Mouse (Mus musculus): ENCODE data around the gene Cdc42ep3. TPM values are rescaled to one million over a fixed set of nuclear protein-coding genes. Genes with fewer than 3 reads are reported as not detected.
A peak's percentile ranks its signal among the peaks of the same experiment; 100 is the strongest.

Cdc42ep3 gene
- polyA plus RNA-seq, 1 experiment from 2014 or later: 8.6 TPM

DNA sequence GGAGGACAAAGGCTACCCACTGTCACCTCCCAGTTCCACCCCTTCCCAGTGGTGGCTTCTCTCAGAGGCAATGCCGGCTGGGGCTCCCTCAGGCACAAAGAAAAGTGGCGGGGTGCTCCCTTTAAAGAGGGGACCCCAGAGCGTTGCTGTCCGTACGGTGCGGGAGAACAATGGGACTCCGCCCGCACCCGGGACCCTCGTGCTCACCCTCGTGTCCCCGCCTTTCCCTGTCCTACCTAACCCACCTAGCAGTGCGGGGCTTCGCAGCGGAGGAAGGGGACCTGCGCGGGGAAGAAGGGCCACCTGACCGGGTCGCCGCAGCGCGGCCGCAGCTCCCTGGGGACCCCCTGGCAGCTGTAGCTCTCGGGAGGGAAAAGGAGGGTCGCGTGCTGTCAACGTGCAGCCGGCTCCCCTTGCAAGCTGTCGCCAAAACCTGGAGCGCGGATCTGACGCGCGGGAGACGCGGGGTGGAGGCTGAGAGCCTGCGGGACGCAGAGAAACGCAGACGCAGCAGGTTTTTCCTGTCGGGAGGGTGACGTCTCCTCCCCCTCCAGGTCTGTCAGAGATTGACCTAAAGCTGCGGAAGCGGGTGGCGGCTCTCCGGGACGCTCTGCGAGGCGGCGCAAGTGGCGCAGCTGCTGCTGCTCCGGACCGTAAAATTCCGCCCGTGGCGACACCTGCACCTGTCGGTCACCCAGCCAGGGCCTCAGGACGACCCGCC lies 540 bp upstream of the Cdc42ep3 start:
- Histone ChIP-seq H3K27me3 (ENCODE audit: poor library complexity, severe bottlenecking) (peaks cover 68% of the 10 kb centered on the region), H3K9me3 (no peaks in the 10 kb centered on the region), H3K4me3 (peak overlapping the region; percentile 70), H3K27ac (peak overlapping the region; percentile 86), H3K4me1 (peaks cover 39% of the 10 kb centered on the region), H3K36me3 (replicated peaks) (no peaks in the 10 kb centered on the region)
- WGBS: under 1% methylated on average over 59 of the region's 59 CpGs
- peak; percentile 74 for DNase-seq (ENCODE audit: extremely low spot score, low spot score)

GRCm38 (mm10) chr17:79354174-79354443 lies 782 bp downstream of the Cdc42ep3 start:
- Histone ChIP-seq H3K4me3 (peak overlapping the region; percentile 70), H3K4me1 (peaks cover 39% of the 10 kb centered on the region), H3K9me3 (no peaks in the 10 kb centered on the region), H3K27ac (peak overlapping the region; percentile 86), H3K27me3 (ENCODE audit: poor library complexity, severe bottlenecking) (peaks cover 68% of the 10 kb centered on the region), H3K36me3 (replicated peaks) (no peaks in the 10 kb centered on the region)
- no peak for DNase-seq (ENCODE audit: extremely low spot score, low spot score)
- WGBS: 0% methylated on average over 6 of the region's 6 CpGs

DNA sequence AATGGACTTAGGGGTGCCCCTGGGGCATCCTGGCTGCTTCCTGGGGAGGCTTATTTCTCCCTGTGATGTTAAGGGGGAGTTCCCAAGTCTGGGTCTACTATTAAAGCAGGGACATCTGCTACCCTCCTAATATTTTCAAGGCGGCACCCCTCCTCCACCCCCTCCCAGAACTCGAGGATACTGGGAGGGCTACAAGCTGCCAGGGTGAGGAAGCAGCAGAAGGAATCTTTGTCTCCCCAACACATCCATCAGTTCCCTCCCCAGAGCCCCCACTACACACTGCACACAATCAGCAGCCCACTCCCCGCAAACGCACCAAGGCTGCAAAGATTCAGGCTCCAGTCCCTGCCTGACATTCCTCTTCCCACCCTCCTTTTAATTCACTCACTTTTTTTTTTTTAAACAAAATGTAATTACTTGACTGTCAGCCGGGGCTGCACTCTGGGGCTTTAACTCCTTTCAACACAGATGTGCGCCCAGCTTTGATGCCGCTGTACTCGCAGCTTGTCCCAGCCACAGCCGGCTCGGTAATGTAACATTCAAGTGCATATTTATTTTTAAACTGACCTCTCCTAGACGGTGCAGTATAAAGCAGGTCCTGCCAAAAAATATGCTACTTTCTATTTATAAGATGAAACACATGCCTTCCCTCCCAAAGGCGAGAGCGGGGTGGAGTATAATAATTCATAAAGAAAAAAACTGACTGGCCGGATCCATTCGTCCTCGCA lies 1.3 kb downstream of the Cdc42ep3 start:
- Histone ChIP-seq H3K4me1 (peaks cover 39% of the 10 kb centered on the region), H3K9me3 (no peaks in the 10 kb centered on the region), H3K27ac (0 out of 2 replicates have a peak overlapping the region, but pooled peaks have one; percentile 86), H3K4me3 (peak overlapping the region; percentile 70), H3K27me3 (ENCODE audit: poor library complexity, severe bottlenecking) (peaks cover 68% of the 10 kb centered on the region), H3K36me3 (replicated peaks) (no peaks in the 10 kb centered on the region)
- no peak for DNase-seq (ENCODE audit: extremely low spot score, low spot score)
- 6% methylated on average over 16 of the region's 16 CpGs for WGBS

DNA sequence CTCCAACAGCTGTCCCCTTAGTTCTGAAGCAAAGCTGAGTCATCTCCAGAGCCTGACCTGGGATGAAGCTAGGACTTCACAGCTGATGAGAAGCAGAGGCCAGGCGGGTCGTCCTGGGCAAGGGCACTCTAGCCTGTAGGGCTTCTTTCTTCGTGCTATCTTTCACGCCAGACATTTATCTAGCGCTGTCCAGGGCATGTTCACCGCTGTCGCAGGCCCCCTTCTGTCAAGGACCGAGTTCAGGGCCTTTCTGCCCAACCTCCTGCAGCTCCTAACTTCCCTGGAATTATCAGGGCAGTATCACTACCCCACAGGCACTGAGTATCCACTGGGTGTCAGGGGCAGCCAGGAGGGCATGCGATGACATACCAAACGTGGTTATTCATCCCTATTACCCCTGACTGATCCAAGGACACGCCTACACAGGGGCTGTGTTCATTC lies 4.1 kb downstream of the Cdc42ep3 start:
- Histone ChIP-seq H3K27me3 (ENCODE audit: poor library complexity, severe bottlenecking) (peaks cover 41% of the 10 kb centered on the region), H3K27ac (no peak overlapping the region), H3K36me3 (replicated peaks) (no peaks in the 10 kb centered on the region), H3K4me3 (no peak overlapping the region), H3K9me3 (no peaks in the 10 kb centered on the region), H3K4me1 (peaks cover 33% of the 10 kb centered on the region)
- DNase-seq (ENCODE audit: extremely low spot score, low spot score): peak; percentile 14
- WGBS: 79% methylated on average over 11 of the region's 11 CpGs

- no peaks in the 10 kb centered on the region for H3K9me3 ChIP-seq
- no peak overlapping the region for H3K4me3 ChIP-seq
- no peak overlapping the region for H3K27ac ChIP-seq
- WGBS: 87% methylated on average over 4 of the region's 4 CpGs
- peaks cover 27% of the 10 kb centered on the region for H3K27me3 ChIP-seq (ENCODE audit: poor library complexity, severe bottlenecking)
- H3K4me1 ChIP-seq: peaks cover 19% of the 10 kb centered on the region
- no peaks in the 10 kb centered on the region for H3K36me3 ChIP-seq (replicated peaks)
- no peak for DNase-seq (ENCODE audit: extremely low spot score, low spot score)
Observed at GRCm38 (mm10) chr17:79349371-79349770, 5.5 kb downstream of the Cdc42ep3 start.

DNA sequence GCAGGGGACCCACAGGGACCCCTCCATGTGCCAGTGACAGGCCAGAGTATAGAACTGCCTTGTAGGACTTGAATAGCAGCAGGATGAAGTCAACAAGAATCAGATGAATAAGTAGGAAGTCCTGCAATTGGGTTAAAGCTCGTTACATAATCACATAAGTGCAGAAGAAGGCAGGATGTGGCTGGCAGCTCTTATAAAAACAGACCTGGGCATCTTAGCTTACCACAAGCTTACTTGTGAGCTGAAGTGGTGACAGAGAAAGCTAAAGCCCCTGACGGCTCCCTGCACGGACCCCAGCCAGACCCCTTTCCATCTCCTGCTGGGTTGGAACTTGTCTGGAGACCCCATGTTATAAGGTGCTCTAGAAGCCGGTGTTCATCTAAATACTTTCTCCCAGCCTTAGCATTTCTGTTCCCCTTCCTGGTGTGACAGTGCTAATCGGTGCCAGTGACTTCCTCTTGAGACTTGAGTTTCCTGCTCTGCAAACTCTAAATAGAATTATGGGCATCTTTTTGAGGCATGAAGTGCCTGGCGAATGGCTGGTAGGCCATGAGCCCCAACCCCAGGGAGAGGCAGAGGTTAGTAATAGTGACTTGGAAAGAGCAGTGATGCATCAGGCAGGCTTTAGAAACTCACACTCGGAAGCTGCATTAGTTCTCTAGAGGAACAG lies 6.8 kb downstream of the Cdc42ep3 start:
- 83% methylated on average over 7 of the region's 7 CpGs for WGBS
- Histone ChIP-seq H3K4me1 (peaks cover 10% of the 10 kb centered on the region), H3K27ac (no peak overlapping the region), H3K4me3 (no peak overlapping the region), H3K9me3 (no peaks in the 10 kb centered on the region), H3K27me3 (ENCODE audit: poor library complexity, severe bottlenecking) (peaks cover 13% of the 10 kb centered on the region), H3K36me3 (replicated peaks) (no peaks in the 10 kb centered on the region)
- no peak for DNase-seq (ENCODE audit: extremely low spot score, low spot score)

GRCm38 (mm10) chr17:79347291-79347690 lies 7.6 kb downstream of the Cdc42ep3 start:
- 86% methylated on average over 4 of the region's 4 CpGs for WGBS
- H3K27me3 ChIP-seq (ENCODE audit: poor library complexity, severe bottlenecking): 0 out of 2 replicates have a peak, but pooled peaks cover 6% of the 10 kb centered on the region
- H3K4me1 ChIP-seq: peaks cover 15% of the 10 kb centered on the region
- no peak overlapping the region for H3K27ac ChIP-seq
- H3K36me3 ChIP-seq (replicated peaks): no peaks in the 10 kb centered on the region
- no peak overlapping the region for H3K4me3 ChIP-seq
- H3K9me3 ChIP-seq: no peaks in the 10 kb centered on the region
- DNase-seq (ENCODE audit: extremely low spot score, low spot score): no peak

DNA sequence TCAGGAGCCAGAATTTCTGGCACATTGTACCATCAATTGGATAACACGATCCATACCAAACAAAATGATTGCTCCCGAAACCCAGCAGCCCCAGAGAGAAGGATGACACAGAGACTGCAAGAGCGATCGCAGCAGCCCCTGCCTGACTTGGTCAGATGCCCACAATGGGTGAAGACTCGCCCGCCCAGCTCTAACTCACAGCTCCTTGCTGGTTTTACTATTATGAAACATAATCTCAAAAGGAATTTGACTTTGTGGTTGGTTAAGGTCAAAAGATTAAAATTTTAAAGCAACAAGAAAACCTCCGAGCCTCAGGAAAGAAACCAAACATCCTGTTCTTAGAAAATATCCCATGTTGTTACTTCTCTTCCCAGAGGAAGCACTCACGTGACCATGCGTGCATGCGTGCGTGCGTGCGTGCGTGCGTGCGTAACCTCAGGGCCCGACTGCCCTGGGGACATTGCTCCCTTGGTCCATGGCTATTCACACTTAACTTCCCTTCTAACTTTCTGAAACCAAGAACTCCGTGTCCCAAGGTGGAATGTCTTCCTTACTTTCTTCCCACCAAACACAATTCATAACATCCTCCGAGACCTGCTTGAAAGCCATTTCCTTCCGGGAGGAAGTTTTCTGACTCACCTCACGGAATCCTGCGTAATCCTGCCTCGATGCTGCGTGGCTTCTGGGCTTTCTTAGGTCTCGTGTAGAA lies 9.7 kb downstream of the Cdc42ep3 start:
- Histone ChIP-seq H3K4me1 (peaks cover 10% of the 10 kb centered on the region), H3K36me3 (replicated peaks) (no peaks in the 10 kb centered on the region), H3K9me3 (no peaks in the 10 kb centered on the region), H3K27me3 (ENCODE audit: poor library complexity, severe bottlenecking) (no peaks in the 10 kb centered on the region), H3K4me3 (no peak overlapping the region), H3K27ac (no peak overlapping the region)
- DNase-seq (ENCODE audit: extremely low spot score, low spot score): no peak
- whole genome bisulfite sequencing: 93% methylated on average over 25 of the region's 25 CpGs

DNA sequence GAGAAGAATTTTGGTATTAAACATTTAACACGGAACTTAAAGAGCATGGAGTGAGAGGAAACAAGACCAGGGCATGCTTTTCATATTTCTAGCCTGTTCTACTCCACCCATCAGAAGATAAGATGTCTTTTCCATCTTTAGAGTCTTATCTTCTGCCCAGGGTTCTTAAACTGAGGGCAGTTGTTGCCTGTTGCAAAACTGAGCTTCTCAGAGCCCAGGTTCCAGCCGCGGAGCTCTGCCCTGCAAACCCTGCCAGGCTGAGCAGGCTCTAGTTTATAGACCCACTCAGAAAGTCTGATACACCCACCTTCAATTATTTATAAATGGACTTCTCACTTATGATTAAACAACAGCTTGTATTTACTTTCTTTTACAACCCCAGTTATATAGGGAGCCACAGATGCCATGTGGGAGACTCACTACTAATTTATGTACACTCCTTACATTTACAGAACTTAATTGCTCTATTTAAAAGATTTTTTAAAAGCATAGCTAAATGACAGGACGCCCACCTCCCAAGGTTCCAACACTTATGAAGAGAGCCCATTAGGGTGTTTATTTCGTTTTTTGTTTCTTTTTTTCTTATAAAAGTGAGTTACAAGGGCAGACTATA lies 11.5 kb downstream of the Cdc42ep3 start:
- WGBS: 63% methylated on average over 5 of the region's 5 CpGs
- DNase-seq (ENCODE audit: extremely low spot score, low spot score): no peak
- Histone ChIP-seq H3K27me3 (ENCODE audit: poor library complexity, severe bottlenecking) (no peaks in the 10 kb centered on the region), H3K9me3 (no peaks in the 10 kb centered on the region), H3K4me1 (peaks cover 10% of the 10 kb centered on the region), H3K36me3 (replicated peaks) (no peaks in the 10 kb centered on the region), H3K27ac (0 out of 2 replicates have a peak overlapping the region, but pooled peaks have one; percentile 8), H3K4me3 (no peak overlapping the region)

DNA sequence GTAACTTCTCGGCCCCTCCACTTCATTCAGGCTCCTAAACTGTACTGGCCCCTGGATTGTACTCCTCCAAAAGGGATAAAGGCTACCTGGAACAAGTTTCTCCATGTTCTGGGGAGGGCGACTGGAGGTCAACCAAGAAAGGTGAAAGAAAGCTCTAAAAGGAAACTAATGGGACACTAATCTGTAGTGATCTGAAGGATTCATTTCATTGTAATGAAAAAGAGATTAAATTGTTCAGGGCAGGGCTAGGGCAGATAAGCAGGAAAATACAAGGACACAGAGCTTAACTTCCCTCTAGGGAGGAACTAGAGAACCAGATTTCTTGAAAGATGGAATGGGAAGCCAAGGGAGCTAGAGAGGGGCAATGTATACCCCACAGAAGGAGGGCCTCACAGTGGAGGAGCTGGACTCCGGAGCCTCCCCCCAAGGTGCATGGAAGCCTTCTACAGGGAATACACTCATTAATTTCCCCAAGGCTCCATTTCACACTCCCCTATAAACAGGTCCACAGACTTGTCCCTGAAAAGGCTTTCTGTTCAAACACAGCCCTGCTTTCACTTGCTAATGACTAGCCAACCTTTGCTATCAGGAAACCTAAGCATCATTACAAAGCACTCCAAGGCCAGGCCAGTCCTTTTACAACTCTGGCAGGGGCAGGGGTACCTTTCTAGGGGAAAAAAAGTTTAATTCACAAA lies 12.1 kb downstream of the Cdc42ep3 start:
- H3K4me1 ChIP-seq: peaks cover 10% of the 10 kb centered on the region
- WGBS: 46% methylated on average over 3 of the region's 3 CpGs
- no peaks in the 10 kb centered on the region for H3K27me3 ChIP-seq (ENCODE audit: poor library complexity, severe bottlenecking)
- DNase-seq (ENCODE audit: extremely low spot score, low spot score): no peak
- H3K4me3 ChIP-seq: no peak overlapping the region
- H3K36me3 ChIP-seq (replicated peaks): no peaks in the 10 kb centered on the region
- 0 out of 2 replicates have a peak overlapping the region, but pooled peaks have one; percentile 8 for H3K27ac ChIP-seq
- no peaks in the 10 kb centered on the region for H3K9me3 ChIP-seq

GRCm38 (mm10) chr17:79341946-79342470 lies 12.9 kb downstream of the Cdc42ep3 start:
- no peak for DNase-seq (ENCODE audit: extremely low spot score, low spot score)
- WGBS: 75% methylated on average over 7 of the region's 7 CpGs
- H3K4me3 ChIP-seq: no peak overlapping the region
- no peaks in the 10 kb centered on the region for H3K36me3 ChIP-seq (replicated peaks)
- H3K27me3 ChIP-seq (ENCODE audit: poor library complexity, severe bottlenecking): no peaks in the 10 kb centered on the region
- no peak overlapping the region for H3K27ac ChIP-seq
- H3K4me1 ChIP-seq: peaks cover 10% of the 10 kb centered on the region
- no peaks in the 10 kb centered on the region for H3K9me3 ChIP-seq

Measured in forebrain, embryonic 10.5 days (tissue).